Mouse (Mus musculus): ENCODE results near the gene 2210016L21Rik.

DNA sequence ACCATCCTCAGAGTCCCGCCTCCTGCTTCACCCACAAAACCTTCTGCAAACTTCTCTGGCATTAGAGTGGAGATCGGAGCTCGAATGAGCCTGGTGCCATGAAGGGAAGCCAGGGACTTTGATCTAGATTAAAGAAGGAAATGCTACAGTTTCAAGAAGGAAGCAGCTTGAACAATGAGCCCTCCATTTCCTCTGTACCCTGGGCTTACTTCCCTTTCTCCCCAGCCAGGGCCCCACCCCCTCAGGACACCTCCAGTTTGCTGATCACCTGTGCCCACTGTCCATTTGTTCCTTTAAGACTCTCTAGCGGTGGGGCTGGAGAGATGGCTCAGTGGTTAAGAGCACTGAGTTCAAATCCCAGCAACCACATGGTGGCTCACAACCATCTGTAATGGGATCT lies 25.2 kb upstream of the 2210016L21Rik start:
- TF ChIP-seq EP300 (IDR thresholded peaks at IDR 0.05), result no peak
- TF ChIP-seq CTCF (IDR thresholded peaks at IDR 0.05), result no peak
